Mouse (Mus musculus) right cerebral cortex, postnatal 25 days (tissue): ENCODE measurements around the gene Dgkd.
A peak's percentile ranks its signal among the peaks of the same experiment; 100 is the strongest.
"Not testable (repeated sequence)": the region's sequence is repeated elsewhere in the genome, so short reads cannot be mapped to it uniquely, and the experiment has no call there.

Experiments used
- DNase-seq: peaks from one replicate; pipeline ENCODE4 v3.0.0; 2022

The Dgkd gene

GRCm38 (mm10) chr1:87852892-87853600 lies at the start of gene Dgkd:
TSS of gene Dgkd (plus strand) at chr1:87853287.
- DNase-seq, result peak; percentile 75

DNA sequence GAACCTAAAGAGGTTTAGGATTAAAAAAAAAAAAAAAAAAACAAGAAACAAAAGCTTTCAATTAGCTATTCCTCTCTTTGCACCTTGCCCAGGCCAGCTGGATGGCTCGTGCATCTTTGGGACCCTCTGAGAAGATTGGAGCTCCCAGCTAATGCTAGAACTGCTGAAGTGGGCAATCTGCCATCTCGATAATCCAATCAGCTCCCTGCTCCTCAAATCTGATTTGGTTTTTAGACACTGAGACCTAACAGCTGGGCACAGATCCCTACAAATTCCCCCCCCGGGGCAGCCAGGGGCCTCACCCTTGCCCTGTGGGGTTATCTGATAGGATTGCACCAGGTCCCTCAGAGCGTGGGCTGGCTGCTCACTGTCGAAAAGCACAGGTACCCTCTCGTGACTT lies 49.5 kb upstream of the Dgkd start, which contains the start of gene Sag:
Gene Sag, plus strand, starts transcription at position 105 of the 400 bp plus-strand sequence.
- no peak for DNase-seq

GRCm38 (mm10) chr1:87807751-87808150 lies 45.3 kb upstream of the Dgkd start:
- DNase-seq, result no peak

- no peak for DNase-seq
Observed at GRCm38 (mm10) chr1:87811391-87811790, 41.7 kb upstream of the Dgkd start.

- DNase-seq, result no peak
Observed at GRCm38 (mm10) chr1:87812061-87812460, 41.0 kb upstream of the Dgkd start.

DNA sequence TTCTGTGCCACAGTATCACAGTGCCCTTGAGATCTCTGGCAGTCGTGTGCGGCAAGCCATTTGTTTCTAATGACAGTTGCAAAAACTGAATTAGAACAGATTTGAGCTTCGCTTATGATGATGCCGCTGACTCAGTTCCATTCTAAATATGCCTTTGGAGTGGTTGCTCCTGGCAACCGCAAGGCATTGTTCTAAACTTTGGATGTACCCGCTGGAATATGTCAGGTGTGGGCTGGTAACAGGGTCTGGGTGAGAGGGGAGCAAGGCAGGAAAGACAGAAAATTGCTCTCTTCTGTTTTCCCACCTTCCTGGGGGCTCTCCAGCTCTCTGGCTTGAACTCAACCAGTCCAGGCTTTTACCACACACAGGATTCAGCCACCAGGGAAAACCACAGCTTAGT lies 39.9 kb upstream of the Dgkd start:
- DNase-seq, result peak; percentile 67

DNA sequence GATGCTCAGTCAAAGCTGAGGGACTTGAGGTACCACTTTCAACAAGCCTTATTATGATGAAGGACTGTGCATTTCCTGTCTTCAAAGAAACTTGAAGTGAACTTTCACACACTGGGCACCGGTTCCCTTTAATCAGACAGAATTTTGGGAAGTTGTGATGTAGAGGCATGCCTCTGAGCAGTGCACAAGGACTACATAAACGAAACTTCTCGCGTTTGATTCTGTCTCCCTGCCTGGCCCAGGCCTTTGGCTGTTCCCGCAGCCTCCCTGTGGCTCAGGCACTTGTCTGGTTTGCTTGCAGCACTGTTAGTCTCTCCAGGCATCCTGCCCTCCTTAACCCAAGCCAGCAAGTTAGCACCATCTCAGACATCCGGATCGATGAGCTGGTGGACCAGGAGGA lies 39.4 kb upstream of the Dgkd start:
- peak; percentile 16 for DNase-seq

GRCm38 (mm10) chr1:87824420-87824995 lies 28.6 kb upstream of the Dgkd start:
- DNase-seq, result no peak

GRCm38 (mm10) chr1:87825281-87825680 lies 27.8 kb upstream of the Dgkd start:
- no peak for DNase-seq

GRCm38 (mm10) chr1:87825991-87826390 lies 27.1 kb upstream of the Dgkd start:
- DNase-seq, result no peak

GRCm38 (mm10) chr1:87826474-87826873 lies 26.6 kb upstream of the Dgkd start:
- no peak for DNase-seq

DNA sequence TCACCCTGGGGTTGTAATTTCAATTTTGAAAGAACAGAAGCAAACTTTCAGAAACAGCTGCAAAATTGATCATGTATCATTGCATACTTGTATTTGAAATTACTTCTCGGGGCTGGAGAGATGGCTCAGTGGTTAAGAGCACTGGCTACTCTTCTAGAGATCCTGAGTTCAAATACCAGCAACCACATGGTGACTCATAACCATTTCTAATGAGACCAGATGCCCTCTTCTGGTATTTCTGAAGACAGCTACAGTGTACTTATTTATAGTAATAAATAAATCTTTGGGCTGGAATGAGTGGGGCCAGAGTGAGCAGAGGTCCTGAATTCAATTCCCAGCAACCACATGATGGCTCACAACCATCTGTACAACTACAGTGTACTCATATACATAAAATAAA lies 25.6 kb upstream of the Dgkd start:
- DNase-seq, result not testable (repeated sequence)

- DNase-seq, result peak; percentile 31
Observed at GRCm38 (mm10) chr1:87828185-87828584, 24.9 kb upstream of the Dgkd start.

GRCm38 (mm10) chr1:87828926-87829580 lies 24.0 kb upstream of the Dgkd start:
- no peak for DNase-seq

GRCm38 (mm10) chr1:87829621-87830211 lies 23.4 kb upstream of the Dgkd start:
- DNase-seq, result no peak

GRCm38 (mm10) chr1:87836453-87836852 lies 16.6 kb upstream of the Dgkd start:
- DNase-seq, result no peak

DNA sequence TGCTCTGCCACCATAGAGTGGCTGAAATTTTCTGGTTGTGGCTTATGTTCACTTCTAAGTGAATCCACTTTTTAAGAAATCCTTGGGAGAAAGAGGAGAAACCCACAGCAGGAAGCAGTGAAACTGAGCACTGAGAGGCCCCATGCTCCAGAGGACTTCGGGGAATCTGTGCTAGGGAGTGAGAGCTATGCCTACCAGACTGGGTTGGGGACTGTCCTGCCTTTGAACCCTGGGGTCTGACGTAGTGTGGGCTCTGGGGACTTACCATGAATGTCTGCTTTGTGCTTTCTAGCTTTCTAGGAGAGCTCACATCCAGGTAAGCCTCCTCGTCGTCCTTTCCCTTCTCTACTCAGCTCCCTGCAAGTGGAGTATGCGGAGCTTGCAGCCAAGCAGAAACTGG lies 16.1 kb upstream of the Dgkd start:
- no peak for DNase-seq

DNA sequence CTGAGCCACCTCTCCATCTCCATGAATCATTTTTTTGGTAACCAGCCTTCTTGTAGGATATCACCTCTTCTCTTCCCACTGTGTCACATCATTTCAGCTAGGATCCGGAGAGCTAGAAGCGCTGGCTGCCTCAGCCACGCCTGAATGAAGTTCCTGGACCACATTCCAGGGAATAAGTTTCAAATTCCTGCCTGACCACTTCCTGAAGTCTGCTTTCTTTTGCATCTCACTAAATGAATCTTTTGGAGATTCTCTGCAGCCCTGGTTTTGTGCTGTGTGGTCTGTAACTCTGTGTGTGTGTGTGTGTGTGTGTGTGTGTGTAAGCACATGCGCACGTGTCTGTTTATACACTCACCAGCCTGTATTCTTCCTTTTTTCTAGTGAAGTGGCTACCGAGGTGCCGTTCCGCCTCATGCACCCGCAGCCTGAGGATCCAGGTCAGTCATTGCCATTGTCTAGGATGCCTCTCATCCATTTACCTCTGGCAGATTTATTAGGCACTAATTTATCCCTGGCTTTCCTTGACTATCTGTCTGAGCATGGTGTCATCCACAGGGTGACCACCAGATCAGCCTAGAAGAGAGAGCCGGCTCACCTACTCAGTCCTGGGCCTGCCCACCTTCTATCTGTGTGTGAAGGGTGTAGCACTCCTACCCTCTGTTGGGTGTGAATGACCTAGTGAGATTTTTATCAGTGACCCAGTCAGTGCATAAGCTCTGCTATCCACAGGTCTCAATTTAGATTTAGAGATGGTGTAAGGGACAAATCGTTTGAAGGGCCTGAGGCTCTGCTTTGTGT lies 12.5 kb upstream of the Dgkd start:
- no peak for DNase-seq

DNA sequence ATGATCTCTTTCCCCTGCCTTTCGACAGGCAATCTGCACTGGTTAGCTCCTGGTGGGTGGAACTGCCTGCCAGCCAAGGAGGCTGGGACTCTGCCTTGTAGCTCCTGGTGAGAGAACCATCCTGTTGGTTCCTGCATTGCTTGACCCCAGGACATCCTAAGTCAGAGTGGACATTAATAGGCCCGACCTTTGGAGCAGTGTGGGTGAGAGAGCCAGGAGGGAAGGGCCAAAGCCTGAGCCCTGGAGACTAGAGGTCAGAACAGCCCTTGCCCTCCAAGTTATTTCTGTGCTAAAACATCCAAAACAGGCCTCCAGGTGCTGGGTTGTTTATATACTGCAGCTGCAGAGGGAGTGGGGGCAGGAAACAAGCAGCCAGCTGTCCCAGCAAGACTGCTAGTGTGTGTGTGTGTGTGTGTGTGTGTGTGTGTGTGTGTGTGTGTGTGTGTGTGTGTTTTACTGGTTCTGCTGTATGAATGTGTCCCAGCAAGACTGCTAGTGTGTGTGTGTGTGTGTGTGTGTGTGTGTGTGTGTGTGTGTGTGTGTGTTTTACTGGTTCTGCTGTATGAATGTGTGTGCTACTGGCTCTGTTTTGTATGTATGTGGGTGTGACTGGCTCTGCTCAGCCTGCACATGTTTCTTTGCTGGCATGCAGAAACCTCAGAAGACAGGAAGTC lies 6.1 kb upstream of the Dgkd start:
- no peak for DNase-seq

- DNase-seq, result no peak
Observed at GRCm38 (mm10) chr1:87847475-87848168, 5.5 kb upstream of the Dgkd start.

DNA sequence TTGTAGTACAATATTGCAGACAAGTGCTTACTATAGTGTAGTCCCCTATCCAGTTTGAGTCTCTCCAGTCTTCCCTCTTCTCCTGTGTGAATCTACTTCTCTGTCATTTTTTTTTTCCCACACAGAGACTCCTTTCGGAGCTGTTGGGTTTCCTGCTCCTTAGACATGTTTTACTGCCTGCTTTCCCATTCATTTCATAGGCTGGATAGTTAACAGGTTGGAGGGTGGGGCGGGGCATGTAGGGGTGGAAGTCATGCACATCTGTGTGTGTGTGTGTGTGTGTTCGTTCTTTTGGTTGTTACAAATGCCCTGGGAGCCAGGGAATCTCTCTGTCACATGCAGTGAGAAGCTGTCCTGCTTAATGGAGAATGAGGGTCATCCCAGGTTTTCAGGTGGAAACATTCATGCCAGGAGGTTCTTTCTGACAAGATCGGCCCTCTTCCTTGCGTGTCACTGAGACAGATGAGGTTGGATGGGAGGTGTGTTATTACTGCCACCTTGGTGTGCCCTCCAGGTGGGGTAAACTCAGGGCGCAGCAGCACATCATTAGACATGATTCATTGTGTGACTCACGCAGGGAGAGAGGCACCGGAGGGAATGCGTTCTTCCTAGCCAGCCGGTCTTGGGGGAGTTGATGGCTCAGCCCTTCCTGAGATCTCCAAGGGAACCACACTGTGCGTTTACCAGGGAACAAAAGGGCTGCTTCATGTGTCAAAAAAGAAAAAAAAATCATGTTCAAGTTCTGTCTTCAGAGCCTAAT lies 4.7 kb upstream of the Dgkd start:
- peak; percentile 43 for DNase-seq
